Mouse (Mus musculus) forebrain, embryonic 13.5 days (tissue): ENCODE data around the gene Cdc73. TPM values are rescaled to one million over a fixed set of nuclear protein-coding genes. Genes with fewer than 3 reads are reported as not detected.
"Not testable (repeated sequence)": the region's sequence is repeated elsewhere in the genome, so short reads cannot be mapped to it uniquely, and the experiment has no call there.

Experiments used
- ATAC-seq: fragments of 200-750 bp; cut with Nextera tagmentation; 2 replicates; pipeline ENCODE4 v1.8.0; 2017
- H3K27ac ChIP-seq: fragments of 300-500 bp; sonication (generic); 2 replicates; pipeline ENCODE4 v1.5.1; 2015; ENCODE audit warnings: inconsistent platforms, mild to moderate bottlenecking, moderate library complexity
- H3K27me3 ChIP-seq: fragments of 300-500 bp; sonication (generic); 2 replicates; pipeline ENCODE4 v1.6.1; 2015; ENCODE audit warnings: mild to moderate bottlenecking, inconsistent platforms
- H3K36me3 ChIP-seq: fragments of 300-500 bp; sonication (generic); 2 replicates; pipeline ENCODE4 v1.6.1; 2015; ENCODE audit warnings: mild to moderate bottlenecking, inconsistent platforms; ENCODE audit not compliant: poor library complexity, severe bottlenecking
- H3K4me1 ChIP-seq: fragments of 300-500 bp; sonication (generic); 2 replicates; pipeline ENCODE4 v1.6.1; 2015; ENCODE audit warnings: inconsistent platforms
- H3K4me2 ChIP-seq: fragments of 300-500 bp; sonication (generic); 2 replicates; pipeline ENCODE4 v1.6.1; 2015; ENCODE audit warnings: inconsistent platforms, mild to moderate bottlenecking, moderate library complexity
- H3K4me3 ChIP-seq: fragments of 300-500 bp; sonication (generic); 2 replicates; pipeline ENCODE4 v1.5.1; 2015; ENCODE audit warnings: mild to moderate bottlenecking, inconsistent platforms
- H3K9ac ChIP-seq: fragments of 300-500 bp; sonication (generic); 2 replicates; pipeline ENCODE4 v1.6.1; 2015; ENCODE audit warnings: mild to moderate bottlenecking, inconsistent platforms
- H3K9me3 ChIP-seq: fragments of 300-500 bp; sonication (generic); replicated peaks from 2 replicates; pipeline ENCODE4 v1.6.1; 2016; ENCODE audit warnings: inconsistent platforms
- WGBS: fragments of 180-500 bp; shearing (Covaris S2); methylation state at CpG from one replicate; pipeline ENCODE4 v1.1.7; 2015; 5-methylcytosine and 5-hydroxymethylcytosine counted together
- polyA plus RNA-seq: library from polyadenylated mRNA; unstranded; fragments of >200 nt; fragmentation: Nextera tagmentation; extraction: Ambion mirVana; gene quantifications from 2 replicates; pipeline ENCODE4 v1.2.1, GENCODE M21; 2015

Gene Cdc73
- polyA plus RNA-seq, 1 experiment from 2014 or later: 30.6 TPM

GRCm38 (mm10) chr1:143724456-143725064, 21.9 kb upstream of the Cdc73 start:
- Histone ChIP-seq H3K4me2 (no peak overlapping the region), H3K4me1 (no peaks in the 10 kb centered on the region), H3K9me3 (no peaks in the 10 kb centered on the region), H3K27ac (no peak overlapping the region), H3K27me3 (no peaks in the 10 kb centered on the region), H3K36me3 (no peaks in the 10 kb centered on the region), H3K4me3 (no peak overlapping the region), H3K9ac (no peak overlapping the region)
- no peak for ATAC-seq
- WGBS: 83% methylated on average over 5 of the region's 5 CpGs

- not testable (repeated sequence) for H3K27me3 ChIP-seq, H3K27ac ChIP-seq, H3K4me1 ChIP-seq, H3K4me2 ChIP-seq, ATAC-seq, H3K36me3 ChIP-seq, H3K9me3 ChIP-seq, H3K9ac ChIP-seq, H3K4me3 ChIP-seq
- no CpG with 5 or more reads among the region's 2 CpGs for WGBS
Measured at GRCm38 (mm10) chr1:143716038-143716437, 13.3 kb upstream of the Cdc73 start, which contains the start of gene Glrx2. Gene Glrx2 (plus strand): TSS chr1:143716338.

GRCm38 (mm10) chr1:143710627-143710976, 7.9 kb upstream of the Cdc73 start:
- no peak for ATAC-seq
- 84% methylated on average over 5 of the region's 5 CpGs for WGBS
- H3K4me1 ChIP-seq: 0 out of 2 replicates have a peak, but pooled peaks cover 9% of the 10 kb centered on the region
- no peak overlapping the region for H3K9ac ChIP-seq
- no peaks in the 10 kb centered on the region for H3K27me3 ChIP-seq
- H3K27ac ChIP-seq: peak overlapping the region; percentile 81
- no peaks in the 10 kb centered on the region for H3K36me3 ChIP-seq
- no peak overlapping the region for H3K4me3 ChIP-seq
- H3K9me3 ChIP-seq: no peaks in the 10 kb centered on the region
- H3K4me2 ChIP-seq: no peak overlapping the region

GRCm38 (mm10) chr1:143709966-143710626, 7.4 kb upstream of the Cdc73 start:
- no peak overlapping the region for H3K4me2 ChIP-seq
- peak overlapping the region; percentile 81 for H3K27ac ChIP-seq
- H3K27me3 ChIP-seq: no peaks in the 10 kb centered on the region
- no peak overlapping the region for H3K4me3 ChIP-seq
- H3K9ac ChIP-seq: no peak overlapping the region
- H3K36me3 ChIP-seq: no peaks in the 10 kb centered on the region
- WGBS: 57% methylated on average over 7 of the region's 7 CpGs
- ATAC-seq: peak; percentile 98
- 0 out of 2 replicates have a peak, but pooled peaks cover 9% of the 10 kb centered on the region for H3K4me1 ChIP-seq
- no peaks in the 10 kb centered on the region for H3K9me3 ChIP-seq

GRCm38 (mm10) chr1:143708361-143708760, 5.7 kb upstream of the Cdc73 start:
- Histone ChIP-seq H3K9ac (no peak overlapping the region), H3K27me3 (no peaks in the 10 kb centered on the region), H3K4me1 (peaks cover 10% of the 10 kb centered on the region; the same call in 1 of the 2 replicates), H3K4me3 (no peak overlapping the region), H3K9me3 (no peaks in the 10 kb centered on the region), H3K36me3 (no peaks in the 10 kb centered on the region), H3K4me2 (no peak overlapping the region), H3K27ac (no peak overlapping the region)
- WGBS: 79% methylated on average over 6 of the region's 6 CpGs
- no peak for ATAC-seq

GRCm38 (mm10) chr1:143707006-143707405, 4.3 kb upstream of the Cdc73 start:
- Histone ChIP-seq H3K36me3 (no peaks in the 10 kb centered on the region), H3K9ac (no peak overlapping the region), H3K4me3 (no peak overlapping the region), H3K4me1 (peaks cover 14% of the 10 kb centered on the region; the same call in 1 of the 2 replicates), H3K9me3 (no peaks in the 10 kb centered on the region), H3K4me2 (no peak overlapping the region), H3K27me3 (no peaks in the 10 kb centered on the region), H3K27ac (no peak overlapping the region)
- ATAC-seq: no peak
- 30% methylated on average over 4 of the region's 4 CpGs for WGBS

- ATAC-seq: peak; percentile 66
- H3K4me2 ChIP-seq: peak overlapping the region; percentile 76
- no peaks in the 10 kb centered on the region for H3K27me3 ChIP-seq
- under 1% methylated on average over 27 of the region's 48 CpGs for WGBS
- H3K9ac ChIP-seq: peak overlapping the region; percentile 87
- H3K27ac ChIP-seq: peak overlapping the region; percentile 91
- H3K4me3 ChIP-seq: peak overlapping the region; percentile 88
- H3K4me1 ChIP-seq: peaks cover 26% of the 10 kb centered on the region
- peaks cover 11% of the 10 kb centered on the region for H3K36me3 ChIP-seq
- H3K9me3 ChIP-seq: no peaks in the 10 kb centered on the region
Measured at GRCm38 (mm10) chr1:143702141-143702740, 452 bp downstream of the Cdc73 start.

- Histone ChIP-seq H3K9ac (peak overlapping the region; percentile 87), H3K27ac (peak overlapping the region; percentile 91), H3K4me3 (peak overlapping the region; percentile 88), H3K4me2 (peak overlapping the region; percentile 76), H3K36me3 (peaks cover 15% of the 10 kb centered on the region), H3K27me3 (no peaks in the 10 kb centered on the region), H3K9me3 (no peaks in the 10 kb centered on the region), H3K4me1 (peaks cover 24% of the 10 kb centered on the region)
- ATAC-seq: no peak
- 0% methylated on average over 13 of the region's 13 CpGs for WGBS
Measured at GRCm38 (mm10) chr1:143701736-143702135, 957 bp downstream of the Cdc73 start.

GRCm38 (mm10) chr1:143684849-143685248, 17.8 kb downstream of the Cdc73 start:
- no peak overlapping the region for H3K4me3 ChIP-seq
- no peak for ATAC-seq
- H3K4me2 ChIP-seq: no peak overlapping the region
- no peak overlapping the region for H3K9ac ChIP-seq
- H3K27ac ChIP-seq: no peak overlapping the region
- no peaks in the 10 kb centered on the region for H3K9me3 ChIP-seq
- no peaks in the 10 kb centered on the region for H3K4me1 ChIP-seq
- WGBS: 88% methylated on average over 3 of the region's 3 CpGs
- H3K36me3 ChIP-seq: peaks cover 51% of the 10 kb centered on the region
- no peaks in the 10 kb centered on the region for H3K27me3 ChIP-seq

- peaks cover 46% of the 10 kb centered on the region for H3K36me3 ChIP-seq
- WGBS: 98% methylated on average over 5 of the region's 5 CpGs
- no peak for ATAC-seq
Measured at GRCm38 (mm10) chr1:143681108-143681507, 21.6 kb downstream of the Cdc73 start.

GRCm38 (mm10) chr1:143675734-143676361, 26.8 kb downstream of the Cdc73 start:
- Histone ChIP-seq H3K4me3 (no peak overlapping the region), H3K9me3 (no peaks in the 10 kb centered on the region), H3K4me2 (no peak overlapping the region), H3K4me1 (no peaks in the 10 kb centered on the region), H3K36me3 (peaks cover 32% of the 10 kb centered on the region), H3K27me3 (no peaks in the 10 kb centered on the region), H3K27ac (no peak overlapping the region), H3K9ac (no peak overlapping the region)
- 90% methylated on average over 4 of the region's 4 CpGs for WGBS
- no peak for ATAC-seq

More at GRCm38 (mm10) chr1:143681108-143681507, 21.6 kb downstream of the Cdc73 start:
- Histone ChIP-seq H3K4me2 (no peak overlapping the region), H3K9ac (no peak overlapping the region), H3K4me3 (no peak overlapping the region), H3K27ac (no peak overlapping the region), H3K27me3 (no peaks in the 10 kb centered on the region), H3K9me3 (no peaks in the 10 kb centered on the region), H3K4me1 (no peaks in the 10 kb centered on the region)

- 89% methylated on average over 4 of the region's 4 CpGs for WGBS
- H3K4me2 ChIP-seq, ATAC-seq: not testable (repeated sequence)
Measured at GRCm38 (mm10) chr1:143664786-143665185, 37.9 kb downstream of the Cdc73 start.

More at GRCm38 (mm10) chr1:143664786-143665185, 37.9 kb downstream of the Cdc73 start:
- not testable (repeated sequence) for H3K4me3 ChIP-seq, H3K27ac ChIP-seq, H3K9me3 ChIP-seq, H3K4me1 ChIP-seq, H3K27me3 ChIP-seq, H3K9ac ChIP-seq
- H3K36me3 ChIP-seq: peaks cover 45% of the 10 kb centered on the region
